Mouse (Mus musculus): ENCODE results near the gene Kcnh3.

Kcnh3 gene

GRCm38 (mm10) chr15:99284527-99285188 is 60.0 kb downstream of the Kcnh3 start:
- peak; percentile 49 for DNase-seq (ENCODE audit: low read depth, low spot score)

GRCm38 (mm10) chr15:99285189-99285535 is 60.5 kb downstream of the Kcnh3 start:
- DNase-seq (ENCODE audit: low read depth, low spot score) = peak; percentile 40

GRCm38 (mm10) chr15:99290586-99290985 is 65.9 kb downstream of the Kcnh3 start:
- no peak for DNase-seq (ENCODE audit: low read depth, low spot score)

Measured in ES-CJ7 (cell line).